Mouse (Mus musculus): ENCODE results near the gene Psma7.

DNA sequence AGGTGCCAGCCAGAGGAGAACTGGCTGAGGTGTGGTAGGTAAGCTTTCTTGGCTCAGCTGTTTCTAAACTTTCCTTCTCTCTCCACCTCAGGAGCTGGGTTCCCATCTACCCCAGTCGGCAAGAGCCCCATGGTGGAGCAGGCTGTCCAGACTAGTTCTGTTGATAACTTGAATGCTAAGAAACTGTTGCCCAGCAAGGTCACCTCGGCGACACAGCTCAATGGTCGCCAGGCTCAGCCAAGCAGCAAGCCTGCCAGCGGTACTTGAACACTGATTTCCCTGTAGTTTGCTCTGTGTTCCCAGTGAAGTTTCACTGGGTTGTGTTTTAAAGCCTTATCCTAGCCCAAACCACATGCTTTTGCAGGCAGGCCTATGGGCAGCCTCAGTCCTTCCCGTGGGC is 11.0 kb downstream of the Psma7 start:
- TF ChIP-seq CTCF (IDR thresholded peaks at IDR 0.05; ENCODE audit: insufficient read depth, low read length) (no peak), POLR2A (IDR thresholded peaks at IDR 0.05; ENCODE audit: borderline replicate concordance, extremely low read depth, low read depth, low read length) (no peak)

Measured in lung, adult 2 months (tissue).